Mouse (Mus musculus): ENCODE measurements at regions not wholly inside any gene's neighbourhood (a gene's known extent, or its start where the extent isn't known, plus 50 kb on each side); places are given as distances from the start of the nearest gene placed in this dataset.

DNA sequence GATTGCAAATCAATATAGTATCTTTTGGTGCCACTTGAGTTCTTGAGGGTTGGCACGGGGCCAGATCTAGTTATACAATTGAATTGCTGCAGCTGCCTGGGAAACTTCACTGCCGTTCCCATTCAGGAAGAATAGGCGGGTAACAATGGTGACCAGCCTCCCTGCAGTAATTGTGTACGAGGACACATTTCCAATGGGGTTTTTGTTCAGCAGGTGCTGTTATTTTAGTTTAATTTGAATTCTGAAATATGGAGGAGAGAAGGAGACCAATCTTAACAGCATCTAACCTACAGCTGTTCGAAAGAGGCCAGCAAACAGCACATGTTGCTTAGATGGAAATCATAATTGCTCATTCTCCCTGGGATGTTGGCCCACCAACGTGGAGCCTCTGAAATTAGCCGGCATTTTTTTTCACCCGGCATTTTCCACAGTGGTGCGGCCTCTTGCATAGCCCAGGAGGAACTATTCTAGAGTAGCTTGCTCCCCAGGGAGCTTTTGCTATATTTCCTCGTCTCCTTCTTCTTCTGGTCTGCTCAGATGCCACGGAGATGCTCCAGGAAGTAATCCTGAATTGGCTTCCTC, 388.6 kb downstream of the Insc start:
- no peak for ATAC-seq
- Histone ChIP-seq H3K4me1 (replicated peaks; ENCODE audit: control insufficient read depth, insufficient read depth, low read length) (no peaks in the 10 kb centered on the region), H3K9ac (ENCODE audit: low read depth, low read length) (no peak overlapping the region), H3K36me3 (ENCODE audit: control insufficient read depth, insufficient read depth) (no peaks in the 10 kb centered on the region), H3K4me3 (ENCODE audit: low read depth, low read length) (no peak overlapping the region), H3K27me3 (replicated peaks; ENCODE audit: control insufficient read depth, insufficient read depth, low read length) (no peaks in the 10 kb centered on the region), H3K4me2 (replicated peaks; ENCODE audit: low read depth) (no peak overlapping the region), H3K9me3 (ENCODE audit: control insufficient read depth) (no peaks in the 10 kb centered on the region), H3K27ac (ENCODE audit: low read depth, low read length) (no peak overlapping the region)
- 51% methylated on average over 11 of the region's 11 CpGs for WGBS
- TF ChIP-seq CTCF (IDR thresholded peaks at IDR 0.05; ENCODE audit: low read depth) = no peak

- no peak for ATAC-seq
- H3K9me3 ChIP-seq (ENCODE audit: control insufficient read depth) = no peaks in the 10 kb centered on the region
- H3K9ac ChIP-seq (ENCODE audit: low read depth, low read length) = no peak overlapping the region
- H3K27me3 ChIP-seq (replicated peaks; ENCODE audit: control insufficient read depth, insufficient read depth, low read length) = no peaks in the 10 kb centered on the region
- no peak overlapping the region for H3K4me2 ChIP-seq (replicated peaks; ENCODE audit: low read depth)
- no peaks in the 10 kb centered on the region for H3K4me1 ChIP-seq (replicated peaks; ENCODE audit: control insufficient read depth, insufficient read depth, low read length)
- no peak overlapping the region for H3K27ac ChIP-seq (ENCODE audit: low read depth, low read length)
- 52% methylated on average over 3 of the region's 3 CpGs for WGBS
- H3K36me3 ChIP-seq (ENCODE audit: control insufficient read depth, insufficient read depth) = no peaks in the 10 kb centered on the region
- TF ChIP-seq CTCF (IDR thresholded peaks at IDR 0.05; ENCODE audit: low read depth) = no peak
- no peak overlapping the region for H3K4me3 ChIP-seq (ENCODE audit: low read depth, low read length)
These were observed 389.1 kb downstream of the Insc start for GRCm38 (mm10) chr7:115132595-115132994.

DNA sequence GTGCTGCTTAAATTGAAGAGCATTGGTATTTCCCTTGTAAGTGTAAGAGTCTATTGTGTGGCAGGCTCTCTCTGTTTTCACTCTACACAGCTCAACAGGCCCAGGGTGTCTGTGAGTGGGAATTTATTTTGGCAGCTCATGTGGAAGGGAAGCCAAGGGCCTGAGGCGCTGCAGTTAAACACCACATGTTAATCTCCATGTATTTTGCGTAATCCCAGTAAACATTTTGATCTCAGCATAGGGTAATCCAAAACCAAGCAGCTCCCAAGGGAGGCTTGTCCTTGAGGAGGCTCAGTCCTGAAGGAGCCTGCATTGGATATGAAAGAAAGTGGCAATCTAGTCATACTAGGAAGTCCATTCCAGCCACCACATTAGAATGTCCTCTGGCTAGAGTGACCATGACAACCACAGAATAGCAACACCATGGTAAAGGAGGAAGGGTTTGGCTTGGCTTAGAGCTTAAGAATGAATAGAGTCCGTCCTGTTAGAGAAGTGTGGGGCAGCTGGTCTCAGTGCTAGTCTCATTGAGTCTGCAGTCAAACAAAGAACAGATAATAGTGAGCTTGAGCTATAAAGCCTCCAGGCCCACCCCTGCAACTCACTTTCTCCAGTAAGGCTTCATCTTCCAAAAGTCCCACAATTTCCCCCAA, 391.6 kb downstream of the Insc start:
- Histone ChIP-seq H3K27me3 (replicated peaks; ENCODE audit: control insufficient read depth, insufficient read depth, low read length) (no peaks in the 10 kb centered on the region), H3K9ac (ENCODE audit: low read depth, low read length) (no peak overlapping the region), H3K4me1 (replicated peaks; ENCODE audit: control insufficient read depth, insufficient read depth, low read length) (no peaks in the 10 kb centered on the region), H3K9me3 (ENCODE audit: control insufficient read depth) (no peaks in the 10 kb centered on the region), H3K36me3 (ENCODE audit: control insufficient read depth, insufficient read depth) (no peaks in the 10 kb centered on the region), H3K4me3 (ENCODE audit: low read depth, low read length) (no peak overlapping the region), H3K4me2 (replicated peaks; ENCODE audit: low read depth) (no peak overlapping the region), H3K27ac (ENCODE audit: low read depth, low read length) (no peak overlapping the region)
- no peak for ATAC-seq
- no peak for TF ChIP-seq CTCF (IDR thresholded peaks at IDR 0.05; ENCODE audit: low read depth)
- WGBS = 91% methylated on average over 3 of the region's 3 CpGs

DNA sequence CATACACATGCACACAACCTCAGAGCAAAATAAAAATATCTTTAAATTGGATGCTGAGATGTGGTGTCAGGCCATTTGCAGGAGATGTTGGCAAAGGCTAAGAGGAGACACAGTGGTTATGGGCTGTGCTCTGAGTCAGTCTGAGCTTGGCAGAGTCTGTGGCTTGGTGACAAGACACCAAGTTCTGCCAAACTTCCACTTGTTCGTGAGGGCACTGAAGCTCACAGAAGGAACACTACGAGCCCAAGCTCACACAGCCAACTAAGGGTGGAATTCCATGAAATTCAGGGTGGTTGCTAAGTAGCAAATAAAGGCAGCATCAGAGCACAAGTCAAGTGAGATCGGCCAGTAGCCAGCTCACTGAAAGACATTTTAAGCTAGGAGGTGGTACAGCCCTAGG, 396.8 kb downstream of the Insc start:
- no peak for ATAC-seq
- Histone ChIP-seq H3K27me3 (replicated peaks; ENCODE audit: control insufficient read depth, insufficient read depth, low read length) (no peaks in the 10 kb centered on the region), H3K36me3 (ENCODE audit: control insufficient read depth, insufficient read depth) (no peaks in the 10 kb centered on the region), H3K4me2 (replicated peaks; ENCODE audit: low read depth) (no peak overlapping the region), H3K27ac (ENCODE audit: low read depth, low read length) (no peak overlapping the region), H3K9ac (ENCODE audit: low read depth, low read length) (no peak overlapping the region), H3K4me1 (replicated peaks; ENCODE audit: control insufficient read depth, insufficient read depth, low read length) (no peaks in the 10 kb centered on the region), H3K4me3 (ENCODE audit: low read depth, low read length) (no peak overlapping the region), H3K9me3 (ENCODE audit: control insufficient read depth) (no peaks in the 10 kb centered on the region)
- no peak for TF ChIP-seq CTCF (IDR thresholded peaks at IDR 0.05; ENCODE audit: low read depth)
- WGBS = 83% methylated on average over 3 of the region's 3 CpGs

- no peak for ATAC-seq
- no peak overlapping the region for H3K9ac ChIP-seq (ENCODE audit: low read depth, low read length)
- no peak overlapping the region for H3K4me3 ChIP-seq (ENCODE audit: low read depth, low read length)
- no peaks in the 10 kb centered on the region for H3K4me1 ChIP-seq (replicated peaks; ENCODE audit: control insufficient read depth, insufficient read depth, low read length)
- no peaks in the 10 kb centered on the region for H3K36me3 ChIP-seq (ENCODE audit: control insufficient read depth, insufficient read depth)
- TF ChIP-seq CTCF (IDR thresholded peaks at IDR 0.05; ENCODE audit: low read depth) = no peak
- H3K27me3 ChIP-seq (replicated peaks; ENCODE audit: control insufficient read depth, insufficient read depth, low read length) = no peaks in the 10 kb centered on the region
- H3K4me2 ChIP-seq (replicated peaks; ENCODE audit: low read depth) = no peak overlapping the region
- WGBS = 87% methylated on average over 2 of the region's 2 CpGs
- H3K9me3 ChIP-seq (ENCODE audit: control insufficient read depth) = no peaks in the 10 kb centered on the region
- no peak overlapping the region for H3K27ac ChIP-seq (ENCODE audit: low read depth, low read length)
These were observed 398.7 kb downstream of the Insc start for GRCm38 (mm10) chr7:115142163-115142562.

DNA sequence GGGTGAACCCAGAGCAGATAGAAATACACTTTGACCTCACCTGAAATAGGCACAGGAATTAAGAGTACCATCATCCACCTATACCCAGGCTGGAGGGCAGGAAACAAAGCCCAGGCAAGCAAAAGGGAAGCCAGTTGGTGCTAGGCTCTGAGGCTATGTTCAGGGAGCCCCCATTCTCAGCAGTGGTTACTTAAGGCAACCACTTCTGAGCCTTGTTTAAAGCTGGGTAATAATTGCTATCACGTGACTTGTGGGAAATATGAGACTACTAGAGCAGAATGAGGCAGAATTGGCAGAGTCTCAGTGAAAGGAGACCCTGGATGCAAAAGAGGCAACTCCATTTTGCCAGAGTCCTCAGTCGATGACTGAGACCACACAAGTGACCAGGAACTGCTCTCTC, 401.5 kb downstream of the Insc start:
- TF ChIP-seq CTCF (IDR thresholded peaks at IDR 0.05; ENCODE audit: low read depth) = no peak
- Histone ChIP-seq H3K9me3 (ENCODE audit: control insufficient read depth) (no peaks in the 10 kb centered on the region), H3K4me3 (ENCODE audit: low read depth, low read length) (no peak overlapping the region), H3K36me3 (ENCODE audit: control insufficient read depth, insufficient read depth) (no peaks in the 10 kb centered on the region), H3K4me1 (replicated peaks; ENCODE audit: control insufficient read depth, insufficient read depth, low read length) (no peaks in the 10 kb centered on the region), H3K27ac (ENCODE audit: low read depth, low read length) (no peak overlapping the region), H3K9ac (ENCODE audit: low read depth, low read length) (no peak overlapping the region), H3K27me3 (replicated peaks; ENCODE audit: control insufficient read depth, insufficient read depth, low read length) (no peaks in the 10 kb centered on the region), H3K4me2 (replicated peaks; ENCODE audit: low read depth) (no peak overlapping the region)
- 52% methylated on average over 2 of the region's 2 CpGs for WGBS
- ATAC-seq = no peak

All from intestine, postnatal 0 days (tissue).